Mouse (Mus musculus): ENCODE results near the gene Serpinb6a. TPM values are rescaled to one million over a fixed set of nuclear protein-coding genes. Genes with fewer than 3 reads are reported as not detected.

Serpinb6a gene
- 34.3 TPM for polyA plus RNA-seq (2017; shearing (Covaris generic))

DNA sequence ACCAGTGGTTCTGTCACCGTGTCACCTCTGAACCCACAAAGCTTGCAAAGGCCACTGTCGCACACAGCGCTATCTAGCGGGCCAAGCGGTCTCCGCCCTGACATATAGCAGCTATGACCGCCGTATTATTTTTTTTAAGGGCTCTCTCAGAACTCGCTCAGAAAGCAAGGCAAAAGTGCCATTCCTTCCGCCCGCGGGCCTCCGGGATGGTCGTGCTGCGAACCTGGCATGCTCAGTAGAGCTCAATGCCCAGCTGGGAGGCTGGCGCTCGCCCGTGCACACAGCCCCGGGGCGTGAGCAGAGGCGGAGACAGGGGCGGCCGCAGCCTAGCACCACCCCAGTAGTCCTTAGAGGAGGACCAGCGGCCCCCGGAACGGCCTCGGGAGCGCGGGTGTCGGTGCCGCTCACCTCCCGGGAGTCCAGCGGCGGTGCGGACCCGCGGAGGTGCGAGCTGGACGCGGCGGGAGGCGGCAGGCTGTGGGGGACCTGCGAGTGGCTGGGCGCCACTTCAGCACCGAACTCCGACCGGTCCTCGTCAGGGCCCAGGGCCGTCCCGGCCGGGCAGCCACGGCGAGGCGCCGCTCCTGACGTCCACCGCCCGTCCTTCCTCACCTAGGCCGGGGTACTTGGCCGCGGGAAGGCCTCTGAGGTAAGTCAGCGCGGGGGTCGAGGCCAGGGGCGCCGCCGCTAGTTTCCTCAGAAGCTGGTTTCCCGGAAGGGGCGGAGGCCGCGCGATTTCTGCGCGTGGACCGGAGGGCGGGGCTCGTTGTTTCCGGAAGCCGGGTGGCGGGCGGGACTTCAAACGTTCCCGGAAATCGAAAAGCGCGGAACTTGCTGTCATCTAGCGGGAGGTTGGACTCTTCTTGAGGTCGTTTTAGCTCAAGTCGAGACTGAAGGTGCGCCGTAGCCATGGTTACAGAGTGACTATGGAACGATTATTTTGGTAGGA is at the start of gene Serpinb6a, which contains the start of gene Ripk1:
TSS of gene Serpinb6a (minus strand) at position 737 of the 949 bp plus-strand sequence.
TSS of gene Ripk1 (plus strand) at position 306 of the 949 bp plus-strand sequence.

DNA sequence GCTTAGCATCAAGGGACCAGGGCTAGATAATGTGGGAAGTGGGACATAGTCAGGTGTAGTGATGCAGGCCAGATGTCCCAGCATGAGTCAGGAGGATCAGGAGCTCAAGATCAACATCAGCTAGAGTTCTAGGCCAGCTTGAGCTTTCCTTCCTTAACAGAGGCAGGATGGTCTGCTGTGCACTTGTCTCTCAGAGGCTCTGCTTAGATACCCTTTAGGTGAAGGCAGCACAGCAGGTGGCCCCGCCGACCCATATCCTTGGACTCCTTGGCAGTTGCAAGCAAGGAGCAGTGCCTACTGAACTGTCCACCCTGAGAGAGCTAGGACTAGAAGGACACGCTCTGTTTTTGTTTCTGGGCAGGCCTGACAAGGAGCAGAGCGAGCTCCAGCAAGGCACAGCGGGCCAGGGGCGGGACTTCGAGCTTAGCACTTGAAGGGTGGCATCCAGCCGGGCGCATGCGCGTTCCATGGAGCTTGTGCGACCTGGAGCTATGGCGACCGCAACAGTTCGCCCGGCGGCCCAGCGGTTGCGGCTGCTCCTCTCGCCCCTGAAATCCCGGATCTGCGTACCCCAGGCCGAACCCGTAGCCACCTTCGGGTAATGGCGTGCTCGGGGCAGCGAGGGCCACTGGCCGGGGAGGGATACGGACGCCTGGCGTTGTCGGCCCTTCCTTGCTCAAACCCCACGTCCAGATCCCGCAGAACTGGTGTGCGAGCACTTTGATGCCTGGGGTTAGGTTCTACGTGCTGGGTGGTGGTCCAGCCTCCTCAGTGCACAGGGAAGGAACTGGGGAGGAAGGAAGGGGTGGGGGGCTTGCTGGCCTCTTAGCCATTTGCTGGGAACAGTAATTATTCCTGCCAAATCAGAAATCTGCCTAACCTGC is 34.8 kb upstream of the Serpinb6a start, which contains the start of gene Bphl:
TSS of gene Bphl (plus strand) at position 426 of the 884 bp plus-strand sequence.

DNA sequence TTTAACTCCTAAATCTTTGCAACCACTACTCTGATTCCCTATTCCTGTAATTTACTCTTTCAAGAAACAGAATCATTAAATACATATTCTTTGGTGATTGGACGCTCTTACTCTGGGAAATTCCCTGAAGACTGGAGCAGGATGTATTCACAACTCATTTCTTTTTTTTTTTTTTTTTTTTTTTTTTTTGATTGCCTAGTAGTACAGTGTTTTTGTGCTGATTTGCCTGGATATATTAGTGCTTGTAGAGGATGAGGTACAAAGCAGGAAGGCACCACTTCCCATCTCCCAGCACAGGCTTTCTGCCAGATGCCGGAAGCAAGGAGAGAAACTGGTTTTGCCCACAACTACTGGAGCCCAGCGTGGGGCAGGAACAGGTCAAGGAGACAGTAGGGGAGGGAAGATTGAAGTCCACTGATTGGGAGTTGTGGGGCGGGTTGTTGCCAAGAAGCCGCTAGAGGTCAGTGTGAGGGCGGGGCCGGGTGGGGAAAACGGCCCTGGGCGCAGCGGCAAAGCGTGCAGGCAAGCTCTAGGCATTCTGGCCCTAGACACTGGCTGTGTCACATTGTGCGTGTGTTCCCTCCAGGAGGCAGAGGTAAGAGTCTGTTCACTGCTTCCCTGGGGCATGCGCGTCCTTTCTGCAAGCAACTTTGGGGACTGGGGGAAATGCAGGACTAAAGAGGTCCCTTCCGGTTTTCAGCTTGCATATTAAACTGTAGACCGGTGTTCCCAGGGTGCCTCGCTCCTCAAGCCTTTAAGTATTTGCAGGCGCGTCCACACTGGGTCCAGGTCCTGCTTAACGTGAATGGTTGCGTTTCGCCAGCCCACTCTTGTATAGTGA is 38.2 kb downstream of the Serpinb6a start, which contains the start of gene Nqo2:
TSS of gene Nqo2 (plus strand) at position 482 of the 841 bp plus-strand sequence.

DNA sequence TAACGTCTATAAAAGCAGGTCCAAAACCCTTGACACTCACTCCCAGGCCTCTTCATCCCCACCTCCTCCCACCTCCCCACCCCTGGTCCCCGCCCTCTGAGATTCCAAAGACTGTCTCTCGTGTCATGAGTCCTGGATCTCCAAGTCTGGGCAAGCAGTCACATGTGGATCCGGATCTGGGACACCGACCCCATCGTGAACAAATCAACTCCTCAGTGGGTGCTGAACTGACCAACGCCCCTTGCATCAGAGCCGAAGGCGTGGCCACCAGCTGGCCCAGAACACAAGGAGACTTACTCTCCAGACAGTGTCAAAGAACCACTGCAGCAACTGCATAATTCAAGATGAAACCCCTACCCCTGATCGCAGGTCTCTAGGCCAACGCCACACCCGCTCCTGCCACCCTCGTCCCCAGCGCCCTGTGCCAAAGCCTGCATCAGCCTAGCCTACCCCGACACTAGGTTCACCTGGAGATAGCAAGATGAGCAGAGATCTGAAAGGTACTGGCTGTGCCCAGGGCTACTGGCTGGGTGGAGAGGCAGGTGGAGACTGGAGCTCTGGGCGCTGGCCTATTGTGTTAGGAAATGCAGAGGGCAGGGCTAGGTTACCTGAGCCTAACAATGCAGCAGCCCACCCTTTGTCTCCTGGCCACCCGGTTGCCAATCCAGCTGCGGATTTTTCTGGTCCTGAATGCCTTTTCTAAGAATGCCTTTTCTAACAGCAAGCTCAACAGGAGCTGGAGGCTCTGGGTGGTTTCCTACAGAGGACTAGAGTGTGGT is 97.2 kb downstream of the Serpinb6a start, which contains the start of gene Serpinb6c:
TSS of gene Serpinb6c (minus strand) at position 533 of the 779 bp plus-strand sequence.

Other genes starting within 250 kb of the Serpinb6a start
- not detected for gene Serpinb6e, start 159.4 kb downstream of the Serpinb6a start, polyA plus RNA-seq (2017; shearing (Covaris generic))
- not detected for gene Serpinb6c, start 97.1 kb downstream of the Serpinb6a start, polyA plus RNA-seq (2017; shearing (Covaris generic))
- 4.8 TPM for gene Nqo2, start 38.1 kb downstream of the Serpinb6a start, polyA plus RNA-seq (2017; shearing (Covaris generic))
- gene Ripk1, start 431 bp downstream of the Serpinb6a start, polyA plus RNA-seq (2017; shearing (Covaris generic)) = 94.7 TPM
- gene Bphl, start 34.8 kb upstream of the Serpinb6a start, polyA plus RNA-seq (2017; shearing (Covaris generic)) = 19.6 TPM
- 404 TPM for gene Tubb2a, start 75.2 kb upstream of the Serpinb6a start, polyA plus RNA-seq (2017; shearing (Covaris generic))
- gene Tubb2b, start 127.7 kb upstream of the Serpinb6a start, polyA plus RNA-seq (2017; shearing (Covaris generic)) = 9.1 TPM
- gene Psmg4, start 160.2 kb upstream of the Serpinb6a start, polyA plus RNA-seq (2017; shearing (Covaris generic)) = 52.6 TPM